Mouse (Mus musculus) T-cell, adult 2 months (primary cell): ENCODE data around the gene Il34.

Experiments
- DNase-seq: peaks from one replicate; pipeline ENCODE4 v3.0.0; 2022; ENCODE audit warnings: low spot score

Il34 gene

GRCm38 (mm10) chr8:110738591-110739195 lies 67.0 kb downstream of the Il34 start:
- no peak for DNase-seq

- DNase-seq: no peak
These were observed 72.7 kb downstream of the Il34 start for GRCm38 (mm10) chr8:110733036-110733435.

- no peak for DNase-seq
These were observed 74.3 kb downstream of the Il34 start for GRCm38 (mm10) chr8:110731346-110731859.

GRCm38 (mm10) chr8:110726893-110727292 lies 78.8 kb downstream of the Il34 start:
- peak; percentile 27 for DNase-seq

- no peak for DNase-seq
These were observed 80.5 kb downstream of the Il34 start for GRCm38 (mm10) chr8:110725084-110725838.

- no peak for DNase-seq
These were observed 81.2 kb downstream of the Il34 start for GRCm38 (mm10) chr8:110724493-110724892.

GRCm38 (mm10) chr8:110722414-110723011 lies 83.2 kb downstream of the Il34 start:
- DNase-seq: no peak

- no peak for DNase-seq
These were observed 83.9 kb downstream of the Il34 start for GRCm38 (mm10) chr8:110721606-110722413.

GRCm38 (mm10) chr8:110720685-110721598 lies 84.8 kb downstream of the Il34 start, which contains the start of gene Mtss1l:
Gene Mtss1l (plus strand): TSS chr8:110721476.
- no peak for DNase-seq

- DNase-seq: no peak
These were observed 85.6 kb downstream of the Il34 start for GRCm38 (mm10) chr8:110719898-110720653.

- DNase-seq: no peak
These were observed 86.6 kb downstream of the Il34 start for GRCm38 (mm10) chr8:110718969-110719670.

GRCm38 (mm10) chr8:110718209-110718968 lies 87.3 kb downstream of the Il34 start:
- DNase-seq: no peak

- DNase-seq: no peak
These were observed 88.6 kb downstream of the Il34 start for GRCm38 (mm10) chr8:110717131-110717530.

GRCm38 (mm10) chr8:110716075-110716474 lies 89.6 kb downstream of the Il34 start:
- DNase-seq: no peak

- no peak for DNase-seq
These were observed 90.8 kb downstream of the Il34 start for GRCm38 (mm10) chr8:110714827-110715519.

- DNase-seq: no peak
These were observed 92.7 kb downstream of the Il34 start for GRCm38 (mm10) chr8:110713073-110713472.

- no peak for DNase-seq
These were observed 94.3 kb downstream of the Il34 start for GRCm38 (mm10) chr8:110711271-110711934.

GRCm38 (mm10) chr8:110710593-110710992 lies 95.1 kb downstream of the Il34 start:
- no peak for DNase-seq
